Mouse (Mus musculus) CH12.LX (cell line): Measurements from ENCODE around the gene Eif3c. TPM values are rescaled to one million over a fixed set of nuclear protein-coding genes. Genes with fewer than 3 reads are reported as not detected.

ENCODE experiments used
- DNase-seq: peaks from one replicate; pipeline ENCODE4 v3.0.0-alpha.2; 2013; ENCODE audit errors: extremely low read depth
- H3K27ac ChIP-seq: 2 replicates; pipeline ENCODE4 v1.5.1; 2012; ENCODE audit warnings: low read depth, mild to moderate bottlenecking, control low read depth, moderate library complexity; ENCODE audit not compliant: insufficient read depth
- H3K27me3 ChIP-seq: replicated peaks from 2 replicates; pipeline ENCODE3; 2012; ENCODE audit warnings: inconsistent platforms
- H3K36me3 ChIP-seq, 2 experiments: replicated peaks in 1 of 2; 2 replicates each; pipeline versions ENCODE3 to v1.6.1; 2012; ENCODE audit warnings: inconsistent platforms in 1 of 2, low read length in 1 of 2, mild to moderate bottlenecking in 1 of 2, mixed read lengths in 1 of 2, moderate library complexity in 1 of 2; ENCODE audit not compliant: control insufficient read depth in 1 of 2, insufficient read depth in 1 of 2
- H3K4me1 ChIP-seq, 2 experiments: 2 replicates each; pipeline ENCODE4 v1.6.1; 2012; ENCODE audit warnings: inconsistent platforms in 1 of 2, moderate library complexity in 1 of 2; ENCODE audit not compliant: insufficient read depth in 2 of 2, control insufficient read depth in 1 of 2
- H3K4me2 ChIP-seq: 2 replicates; pipeline ENCODE4 v1.6.1; 2012; ENCODE audit warnings: low read depth, mild to moderate bottlenecking, control low read depth; ENCODE audit not compliant: poor library complexity, insufficient read depth, severe bottlenecking
- H3K4me3 ChIP-seq, 3 experiments: fragments of 150-350 bp in 1 of 3; sonication (generic) in 1 of 3; replicated peaks in 1 of 3; 2 replicates each; pipeline versions ENCODE3 to v1.5.1; 2011 to 2012; ENCODE audit warnings: low read depth in 2 of 3, low read length in 2 of 3, mild to moderate bottlenecking in 2 of 3, moderate library complexity in 2 of 3, control low read depth in 1 of 3, improper control_type of control experiment in 1 of 3, inconsistent platforms in 1 of 3, mixed read lengths in 1 of 3; ENCODE audit not compliant: poor library complexity in 1 of 3
- H3K79me2 ChIP-seq: replicated peaks from 2 replicates; pipeline ENCODE4 v1.6.1; 2012; ENCODE audit warnings: mild to moderate bottlenecking, moderate library complexity; ENCODE audit not compliant: control insufficient read depth, poor library complexity, insufficient read depth, severe bottlenecking; ENCODE audit errors: extremely low read depth
- H3K9ac ChIP-seq: 2 replicates; pipeline ENCODE4 v1.6.1; 2012; ENCODE audit warnings: low read depth, mild to moderate bottlenecking, control low read depth, moderate library complexity; ENCODE audit not compliant: insufficient read depth
- H3K9me3 ChIP-seq: replicated peaks from 2 replicates; pipeline ENCODE3; 2012; ENCODE audit warnings: low read length, inconsistent platforms, mixed read lengths
- CTCF ChIP-seq, 2 experiments: IDR thresholded peaks in 1 of 2; conservative IDR thresholded peaks in 1 of 2; 2 replicates each; pipeline ENCODE4 v1.5.1; 2011 to 2012; ENCODE audit warnings: low read depth in 2 of 2, low read length in 2 of 2, improper control_type of control experiment in 1 of 2, inconsistent platforms in 1 of 2, mild to moderate bottlenecking in 1 of 2, moderate library complexity in 1 of 2
- ETS1 ChIP-seq: conservative IDR thresholded peaks from 2 replicates; pipeline ENCODE4 v1.6.1; 2012; ENCODE audit warnings: low read depth, mild to moderate bottlenecking, inconsistent platforms, low read length, improper control_type of control experiment, moderate library complexity
- GABPA ChIP-seq: IDR thresholded peaks from 2 replicates; pipeline ENCODE4 v1.6.1; 2012; ENCODE audit warnings: low read depth, low read length, improper control_type of control experiment, inconsistent platforms; ENCODE audit not compliant: insufficient replicate concordance
- IRF4 ChIP-seq: IDR thresholded peaks from 2 replicates; pipeline ENCODE4 v1.6.1; 2014; ENCODE audit warnings: low read depth, mild to moderate bottlenecking, inconsistent platforms, low read length, improper control_type of control experiment
- MAFK ChIP-seq: IDR thresholded peaks from 2 replicates; pipeline ENCODE4 v1.6.1; 2011; ENCODE audit warnings: low read length, improper control_type of control experiment; ENCODE audit not compliant: insufficient replicate concordance
- MEF2A ChIP-seq: IDR thresholded peaks from 2 replicates; pipeline ENCODE4 v1.6.1; 2014; ENCODE audit warnings: low read depth, mild to moderate bottlenecking, inconsistent platforms, low read length, improper control_type of control experiment, borderline replicate concordance
- POLR2A ChIP-seq: IDR thresholded peaks from 2 replicates; pipeline ENCODE4 v1.6.1; 2011; ENCODE audit warnings: low read depth, mild to moderate bottlenecking, improper control_type of control experiment, low read length
- POLR2AphosphoS2 ChIP-seq: IDR thresholded peaks from 2 replicates; pipeline ENCODE4 v1.6.1; 2011; ENCODE audit warnings: low read depth, low read length, improper control_type of control experiment
- RAD21 ChIP-seq: IDR thresholded peaks from 2 replicates; pipeline ENCODE4 v1.6.1; 2011; ENCODE audit warnings: low read depth, mild to moderate bottlenecking, low read length, improper control_type of control experiment, moderate library complexity
- SMC3 ChIP-seq: IDR thresholded peaks from 2 replicates; pipeline ENCODE4 v1.6.1; 2011; ENCODE audit warnings: low read depth, low read length, improper control_type of control experiment
- TBP ChIP-seq: conservative IDR thresholded peaks from 2 replicates; pipeline ENCODE4 v1.6.1; 2011; ENCODE audit warnings: low read depth, low read length, improper control_type of control experiment
- UBTF ChIP-seq: IDR thresholded peaks from 2 replicates; pipeline ENCODE4 v1.6.1; 2012; ENCODE audit warnings: low read depth, mild to moderate bottlenecking, inconsistent platforms, low read length, improper control_type of control experiment, moderate library complexity
- USF1 ChIP-seq: IDR thresholded peaks from 2 replicates; pipeline ENCODE4 v1.6.1; 2014; ENCODE audit warnings: low read depth, mild to moderate bottlenecking, inconsistent platforms, low read length, improper control_type of control experiment
- USF2 ChIP-seq: conservative IDR thresholded peaks from 2 replicates; pipeline ENCODE4 v1.6.1; 2011; ENCODE audit warnings: low read depth, low read length, improper control_type of control experiment
- ZNF384 ChIP-seq: IDR thresholded peaks from 2 replicates; pipeline ENCODE4 v1.6.1; 2012; ENCODE audit warnings: low read depth, low read length, improper control_type of control experiment, inconsistent platforms
- dilution Hi-C: fragments of 300-500 bp; cut with MboI; formaldehyde crosslinking; loops from 2 replicates; pipeline ENCODE4 v1.14.3; 2020; ENCODE audit warnings: low sequenced_read_pairs; ENCODE audit not compliant: extremely low pct_unique_long_range_greater_than_20kb, extremely low pct_ligation_motif_present
- in situ Hi-C: fragments of 300-500 bp; cut with MboI; formaldehyde crosslinking; loops from 3 replicates; pipeline ENCODE4 v1.14.3; 2019; ENCODE audit warnings: low sequenced_read_pairs, low pct_ligation_motif_present, low pct_unique_long_range_greater_than_20kb, mixed read lengths
- polyA plus RNA-seq: library from polyadenylated mRNA; unstranded; fragments of >175 nt; gene quantifications from 2 replicates; pipeline ENCODE4 v1.2.1, GENCODE M21; 2012; ENCODE audit warnings: low read depth; ENCODE audit not compliant: insufficient read length
- total RNA-seq, 2 experiments: library from RNA; depleted of rRNA; stranded (reverse); fragments of 300-350 nt in 1 of 2; fragments of >200 nt in 1 of 2; gene quantifications; 2 replicates each; pipeline ENCODE4 v1.2.3; 2012 to 2014

Eif3c gene
- total and polyA plus RNA-seq, 3 experiments = 202 to 348 (median 276) TPM

GRCm38 (mm10) chr7:126503273-126503878, 62.8 kb downstream of the Eif3c start, which contains the start of gene Atxn2l (continued):
- TF ChIP-seq ZNF384 (peak; percentile 92), POLR2A (peak; percentile 69), USF1 (no peak; the same call in 1 of the 2 replicates), UBTF (peak; percentile 83), MAFK (0 out of 2 replicates have a peak, but pooled peaks have one; percentile 35), CTCF (conservative IDR thresholded peaks at IDR 0.05 in 1 of 2, IDR thresholded peaks at IDR 0.05 in 1 of 2; ENCODE audit: low read depth in 2 of 2, low read length in 2 of 2) (peak in 1 of 2 experiments; percentile 69; a peak in 2 of 4 replicates), USF2 (no peak), SMC3 (peak; percentile 35; the same call in 1 of the 2 replicates), ETS1 (peak; percentile 50), GABPA (no peak), RAD21 (no peak; the same call in 1 of the 2 replicates), IRF4 (peak; percentile 65; the same call in 1 of the 2 replicates)

- DNase-seq = no peak
- Histone ChIP-seq H3K27ac (peak overlapping the region; percentile 98), H3K79me2 (peaks cover 35% of the 10 kb centered on the region), H3K4me2 (no peak overlapping the region), H3K4me1 (peaks cover 8 to 39% of the 10 kb centered on the region in 2 experiments), H3K27me3 (no peaks in the 10 kb centered on the region), H3K9me3 (no peaks in the 10 kb centered on the region), H3K4me3 (peak overlapping the region; percentile 74 to 100 (median 91)), H3K9ac (peak overlapping the region; percentile 97), H3K36me3 (peaks cover 33 to 35% of the 10 kb centered on the region in 2 experiments)
- dilution Hi-C loops (no loop called here), in situ Hi-C loops (no loop called here)
- TF ChIP-seq POLR2AphosphoS2 = no peak; the same call in 1 of the 2 replicates
- no peak for TF ChIP-seq POLR2A
- TF ChIP-seq USF1 = no peak
- TF ChIP-seq MEF2A = no peak
These were observed 63.5 kb downstream of the Eif3c start for GRCm38 (mm10) chr7:126502751-126503150.

GRCm38 (mm10) chr7:126502023-126502741, 64.0 kb downstream of the Eif3c start:
- peaks cover 40% of the 10 kb centered on the region for H3K79me2 ChIP-seq
- in situ Hi-C loops = no loop called here
- no peaks in the 10 kb centered on the region for H3K27me3 ChIP-seq
- peak; percentile 94 for DNase-seq
- H3K4me3 ChIP-seq = peak overlapping the region; percentile 74 to 100 (median 91)
- peak overlapping the region; percentile 97 for H3K9ac ChIP-seq
- H3K36me3 ChIP-seq = peaks cover 39 to 41% of the 10 kb centered on the region in 2 experiments
- H3K4me1 ChIP-seq = peaks cover 8 to 45% of the 10 kb centered on the region in 2 experiments
- dilution Hi-C loops = no loop called here
- H3K4me2 ChIP-seq = no peak overlapping the region
- TF ChIP-seq TBP (peak; percentile 66; the same call in 1 of the 2 replicates), POLR2A (peak; percentile 71), CTCF (conservative IDR thresholded peaks at IDR 0.05 in 1 of 2, IDR thresholded peaks at IDR 0.05 in 1 of 2; ENCODE audit: low read depth in 2 of 2, low read length in 2 of 2) (no peak)
- H3K9me3 ChIP-seq = no peaks in the 10 kb centered on the region
- H3K27ac ChIP-seq = peak overlapping the region; percentile 98
